Mouse (Mus musculus) urinary bladder, postnatal 14 days (tissue): ENCODE results near the gene Dpp3.
"Not testable (repeated sequence)": the region's sequence is repeated elsewhere in the genome, so short reads cannot be mapped to it uniquely, and the experiment has no call there.

Source experiments
- DNase-seq: peaks from one replicate; pipeline ENCODE4 v3.0.0; 2021; ENCODE audit warnings: low spot score

Gene Dpp3

DNA sequence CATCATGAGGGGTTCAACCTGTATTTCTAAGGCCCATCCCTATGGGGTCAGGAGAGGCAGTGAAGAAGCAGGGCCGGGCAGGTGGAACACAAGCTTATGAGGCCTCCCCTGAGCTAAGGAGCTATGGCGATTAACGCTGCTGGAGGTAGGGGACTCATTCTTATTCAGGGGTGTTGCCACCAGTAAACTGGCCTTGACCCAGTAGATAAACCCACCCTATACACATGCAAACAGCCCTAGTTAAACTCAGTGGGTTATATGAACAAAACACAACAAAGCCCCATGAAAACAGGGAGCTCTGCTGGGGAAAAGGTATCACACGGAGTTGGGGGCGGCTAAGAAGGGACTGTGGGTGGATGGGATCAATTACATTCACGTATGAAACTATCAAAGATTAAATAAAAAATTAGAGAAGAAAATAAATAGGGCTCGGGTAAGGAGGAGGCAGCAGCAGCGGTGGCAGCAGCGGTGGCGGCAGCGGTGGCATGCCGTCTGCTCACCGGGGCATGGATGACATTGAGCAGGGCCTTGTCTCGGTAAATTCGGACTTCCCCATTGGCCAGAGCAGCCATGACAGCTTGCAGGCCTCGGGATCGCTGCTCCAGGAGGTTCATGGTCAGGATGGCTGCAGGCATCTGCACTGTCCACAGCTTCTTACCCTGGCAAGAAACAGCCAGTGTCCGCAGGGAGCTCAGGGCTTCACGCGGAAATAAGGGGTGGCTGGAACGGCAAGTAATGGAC, 31.1 kb downstream of the Dpp3 start:
- DNase-seq, result no peak

DNA sequence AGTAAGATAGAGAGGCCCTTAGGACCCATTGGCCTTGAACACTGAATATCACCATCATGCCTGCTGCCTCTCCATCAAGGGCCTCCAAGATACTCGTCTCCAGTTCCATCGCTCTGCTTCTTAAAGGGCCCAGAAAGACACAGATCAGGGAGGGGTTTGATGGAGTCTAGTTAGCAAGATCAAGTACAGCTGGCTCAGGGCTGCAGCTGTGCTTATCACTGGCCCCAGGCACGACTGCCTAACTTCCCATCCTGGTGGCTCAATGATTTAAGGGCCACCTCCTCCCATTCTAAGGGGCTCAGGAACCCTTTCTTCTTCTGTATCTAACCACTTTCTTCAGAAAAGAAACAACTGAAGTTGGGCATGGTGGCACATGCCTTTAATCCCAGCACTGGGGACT, 36.3 kb downstream of the Dpp3 start:
- DNase-seq, result no peak

DNA sequence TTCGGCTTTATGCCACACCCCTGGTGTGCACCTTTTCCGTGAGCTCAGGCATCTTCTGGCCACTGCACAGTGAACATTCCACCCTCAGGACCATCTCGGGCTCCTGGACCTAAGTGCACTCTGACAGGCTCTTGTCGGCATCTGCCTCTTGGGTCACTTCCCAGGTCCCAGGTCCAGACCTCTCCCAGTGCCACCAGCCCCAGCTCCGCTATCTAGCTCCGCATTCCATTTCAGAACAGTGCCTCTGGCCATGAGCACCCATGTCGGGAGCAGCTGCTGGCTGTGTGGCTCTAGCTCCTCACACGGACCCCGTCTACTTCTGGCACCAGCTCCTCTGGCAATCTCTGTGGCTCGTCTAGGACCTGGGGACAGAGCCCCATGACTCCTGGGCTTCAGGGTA, 38.3 kb downstream of the Dpp3 start:
- DNase-seq, result no peak

DNA sequence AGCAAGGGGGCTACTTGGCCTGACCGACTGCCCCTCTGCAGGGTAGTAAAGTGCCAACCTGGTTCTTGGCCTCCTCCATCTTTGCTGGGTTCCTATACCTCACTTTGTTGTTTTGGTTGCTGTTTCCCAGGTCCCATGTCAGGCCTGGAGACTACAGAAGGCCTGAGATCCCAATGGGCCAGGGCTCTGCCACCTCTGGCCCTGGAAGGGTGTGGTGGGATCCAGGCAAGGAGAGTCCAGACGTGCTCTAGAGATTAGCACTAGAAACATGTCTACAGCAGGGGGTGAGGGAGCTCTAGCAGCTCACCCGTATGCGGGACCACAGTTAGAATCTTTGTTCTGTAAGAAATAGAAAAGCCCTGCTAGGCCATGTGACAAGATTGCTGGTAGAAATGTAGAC, 44.1 kb downstream of the Dpp3 start:
- DNase-seq, result no peak

DNA sequence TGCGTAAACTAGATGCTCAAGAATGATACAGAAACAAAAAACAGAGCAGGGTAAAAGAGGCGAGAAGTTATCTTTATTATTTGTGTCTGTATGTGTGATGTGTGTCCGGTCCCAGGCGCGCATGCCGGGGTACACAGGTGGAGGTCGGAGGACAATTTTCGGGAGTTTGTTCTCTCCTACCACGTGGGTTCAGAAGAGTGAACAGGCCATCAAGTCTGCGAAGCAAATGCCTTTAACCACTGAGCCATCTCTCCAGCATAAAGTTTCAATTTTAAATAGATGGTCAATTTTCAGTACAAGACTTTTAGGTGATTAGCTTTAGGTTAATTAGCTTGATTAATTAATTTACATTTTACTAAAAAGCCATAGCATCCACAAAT, 48.8 kb downstream of the Dpp3 start:
- DNase-seq, result no peak

DNA sequence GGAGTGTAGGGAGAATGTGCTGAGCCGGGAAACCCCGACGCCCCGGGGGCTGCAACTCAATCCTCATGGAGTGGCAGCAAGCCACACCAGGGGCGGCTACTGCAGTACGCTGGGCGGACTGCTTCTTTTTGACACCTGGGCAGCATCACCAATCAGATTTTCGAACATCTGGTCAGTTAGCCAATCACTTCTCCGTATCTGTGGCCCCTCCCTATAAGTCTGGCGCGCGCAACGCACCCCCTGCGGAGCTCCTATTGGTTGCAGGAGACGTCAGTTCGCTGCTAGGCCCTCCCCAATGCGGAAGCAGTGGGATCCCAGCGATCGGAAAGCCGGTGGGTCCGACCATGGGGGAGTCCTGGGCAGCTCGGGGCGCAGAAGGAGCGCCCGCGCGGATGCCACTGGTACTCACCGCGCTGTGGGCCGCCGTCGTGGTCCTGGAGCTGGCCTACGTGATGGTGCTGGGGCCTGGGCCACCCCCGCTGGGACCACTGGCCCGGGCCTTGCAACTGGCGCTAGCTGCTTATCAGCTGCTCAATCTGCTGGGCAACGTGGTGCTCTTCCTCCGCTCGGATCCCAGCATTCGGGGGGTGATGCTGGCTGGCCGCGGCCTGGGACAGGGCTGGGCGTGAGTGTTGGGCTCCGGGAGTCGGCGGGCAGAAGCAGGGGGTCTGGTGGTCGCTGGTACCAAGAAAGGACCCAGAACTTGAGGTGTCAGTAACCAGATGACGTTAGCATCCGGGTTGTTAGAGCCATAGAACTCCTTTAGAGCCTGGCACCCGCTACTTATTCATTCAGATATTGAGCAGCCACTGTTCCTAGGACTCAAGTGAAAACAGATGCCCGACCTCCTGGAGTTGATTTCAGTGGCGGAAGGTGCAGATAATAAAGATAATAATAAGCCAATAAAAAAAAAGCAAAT, 49.4 kb downstream of the Dpp3 start, which contains the start of gene Zdhhc24:
Gene Zdhhc24, plus strand, starts transcription at position 264 of the 919 bp plus-strand sequence.
- DNase-seq, result peak; percentile 94

DNA sequence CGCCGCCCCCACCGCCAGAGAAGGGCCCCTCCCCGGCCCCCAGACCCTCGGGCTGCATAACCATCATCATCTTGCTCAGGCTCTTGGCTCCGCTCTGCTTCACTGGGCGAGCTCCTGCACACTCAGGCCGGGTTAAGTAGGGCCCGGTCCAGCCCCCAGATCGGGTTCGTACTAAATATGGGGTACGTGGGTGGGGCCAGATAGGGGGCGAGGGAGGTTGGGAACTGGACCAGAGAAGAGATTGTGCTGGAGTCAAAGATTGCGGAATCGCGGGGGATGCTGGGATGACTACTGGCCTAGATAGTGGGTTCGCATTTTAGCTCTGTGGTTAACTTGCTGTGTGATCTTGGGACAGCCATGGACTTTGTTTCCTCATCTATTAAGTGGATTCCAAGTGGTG, 50.3 kb downstream of the Dpp3 start, which contains the start of gene Actn3:
Gene Actn3, minus strand, starts transcription at position 125 of the 400 bp plus-strand sequence.
- peak; percentile 64 for DNase-seq

DNA sequence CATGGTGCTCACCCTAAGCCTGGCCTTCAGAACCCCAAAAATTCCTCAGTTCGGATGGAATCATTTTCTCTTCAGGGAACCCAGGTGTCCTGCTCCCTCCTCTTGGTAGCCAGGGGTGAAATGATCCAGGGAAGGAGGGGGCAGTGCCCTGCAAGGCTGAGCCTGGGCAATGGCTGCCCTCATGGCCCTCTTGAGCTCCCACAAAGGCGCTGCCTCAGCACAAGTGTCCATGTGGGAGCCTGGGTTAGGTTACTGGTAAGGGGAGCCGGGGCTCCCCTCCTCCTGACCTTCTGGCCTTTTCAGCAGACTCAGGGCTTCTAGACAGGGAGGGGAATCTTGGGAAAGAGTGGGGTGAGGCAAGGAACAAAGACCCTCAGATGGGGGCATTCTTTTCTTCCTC, 51.3 kb downstream of the Dpp3 start:
- no peak for DNase-seq

DNA sequence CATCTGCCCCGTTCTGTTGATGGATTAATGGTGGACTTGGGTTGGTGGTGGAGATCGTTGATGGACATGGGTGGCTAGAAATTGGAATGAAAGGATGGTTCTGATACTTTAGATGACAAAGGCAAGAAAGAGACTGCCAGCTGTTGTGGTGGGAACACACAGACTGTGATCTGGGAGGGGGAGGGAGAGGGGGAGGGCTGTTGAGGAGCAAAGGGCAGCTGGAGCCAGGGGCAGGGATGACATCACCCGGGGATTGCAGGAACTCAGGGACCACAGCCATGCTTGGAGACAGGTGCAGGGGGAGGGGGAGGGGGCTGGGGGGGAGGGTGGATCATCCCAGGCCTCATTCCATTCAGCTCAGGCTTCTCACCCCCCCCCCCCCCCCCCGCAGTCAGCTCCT, 51.8 kb downstream of the Dpp3 start:
- no peak for DNase-seq

DNA sequence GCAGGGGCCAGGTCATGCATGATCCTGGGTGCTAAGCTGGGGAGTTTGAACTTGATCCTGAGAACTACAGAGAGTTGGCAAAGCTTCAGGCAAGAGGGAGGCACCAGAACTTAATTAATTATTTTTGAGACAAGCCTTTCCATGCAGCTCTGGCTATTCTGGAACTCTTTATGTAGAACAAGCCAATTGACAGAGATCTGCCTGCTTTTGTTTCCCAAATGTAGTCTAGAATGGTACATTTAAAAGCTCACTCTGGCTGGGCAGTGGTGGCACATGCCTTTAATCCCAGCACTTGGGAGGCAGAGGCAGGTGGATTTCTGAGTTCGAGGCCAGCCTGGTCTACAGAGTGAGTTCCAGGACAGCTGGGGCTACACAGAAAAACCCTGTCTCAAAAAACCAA, 53.5 kb downstream of the Dpp3 start:
- DNase-seq, result not testable (repeated sequence)

DNA sequence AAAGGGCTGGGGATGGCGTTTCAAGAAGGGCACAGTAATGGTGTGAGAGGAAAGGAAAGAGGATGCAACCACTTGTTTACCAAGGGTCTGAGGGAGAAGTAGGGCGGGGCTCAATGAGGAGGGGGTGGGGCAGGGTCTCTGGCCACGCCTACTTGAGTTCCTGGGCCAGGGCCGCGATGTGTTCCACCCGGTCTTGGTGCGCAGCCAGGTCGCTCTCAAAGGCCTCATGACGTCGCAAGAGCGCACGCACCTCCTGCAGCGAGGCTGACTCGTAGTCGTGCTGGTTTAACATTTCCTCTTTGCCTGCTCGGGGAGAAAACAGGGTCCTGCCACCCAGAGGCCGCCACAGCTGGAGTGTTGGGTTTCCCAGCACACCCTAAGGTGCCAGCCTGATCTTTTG, 62.9 kb downstream of the Dpp3 start:
- DNase-seq, result peak; percentile 32

DNA sequence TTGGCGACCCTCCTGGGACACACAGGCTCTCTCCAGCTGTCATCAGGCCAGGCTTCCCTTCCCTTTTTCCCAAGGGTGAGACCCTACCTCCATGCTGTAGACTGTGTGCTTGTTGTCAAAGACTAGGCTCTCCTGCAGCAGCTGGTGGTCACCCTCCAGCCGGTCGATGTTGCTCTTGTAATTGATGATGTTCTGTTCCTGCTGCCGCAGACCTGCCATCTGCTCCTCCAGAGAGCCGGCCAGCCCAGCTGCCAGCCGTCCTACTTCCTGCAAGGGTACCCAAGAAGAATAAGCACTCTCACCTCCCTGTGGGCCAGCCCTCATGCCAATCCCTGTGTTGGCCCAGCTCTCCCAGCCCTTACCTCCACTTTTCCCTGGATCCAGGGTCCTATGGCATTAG, 65.0 kb downstream of the Dpp3 start:
- DNase-seq, result no peak

DNA sequence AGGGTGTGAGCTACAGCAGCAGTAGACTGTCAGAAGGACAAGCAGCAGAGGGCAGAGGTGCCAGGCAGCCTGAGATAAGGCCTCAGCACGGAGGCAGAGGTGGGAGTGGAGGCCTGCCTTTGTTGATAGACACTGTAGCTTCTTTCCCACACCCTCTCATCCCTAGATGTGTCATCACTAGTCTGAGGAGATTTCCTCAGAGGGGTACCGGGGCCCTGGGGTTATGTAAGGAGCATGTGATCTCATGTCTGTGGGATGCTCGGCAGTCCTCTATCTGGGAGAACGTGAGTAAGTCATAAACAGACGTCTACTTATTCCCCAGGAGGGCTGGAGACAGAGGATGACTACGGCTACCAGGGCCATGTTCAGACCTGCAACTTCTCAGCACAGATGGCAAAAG, 69.0 kb downstream of the Dpp3 start:
- DNase-seq, result no peak
